Mouse (Mus musculus) adrenal gland, adult 2 months (tissue): ENCODE measurements around the gene Zfp94. TPM values are rescaled to one million over a fixed set of nuclear protein-coding genes. Genes with fewer than 3 reads are reported as not detected.
"Not testable (repeated sequence)": the region's sequence is repeated elsewhere in the genome, so short reads cannot be mapped to it uniquely, and the experiment has no call there.

Experiments used
- DNase-seq: peaks from one replicate; pipeline ENCODE4 v3.0.0; 2021
- microRNA-seq, 2 experiments: library from miRNA; unstranded; fragments of <30 nt; microRNA quantifications; one replicate each; pipeline ENCODE4 v1.2.0; 2021
- polyA plus RNA-seq: library from polyadenylated mRNA; depleted of rRNA; stranded (reverse); fragments of >200 nt; gene quantifications from 2 replicates; pipeline ENCODE4 v1.2.3, GENCODE M21; 2012; rRNA removed
- total RNA-seq, 2 experiments: library from RNA; stranded (reverse); gene quantifications; 2 replicates each; pipeline ENCODE4 v1.2.3; 2021

Zfp94 gene
- total and polyA plus RNA-seq, 3 experiments = 3.1 to 5.5 (median 4.6) TPM

DNA sequence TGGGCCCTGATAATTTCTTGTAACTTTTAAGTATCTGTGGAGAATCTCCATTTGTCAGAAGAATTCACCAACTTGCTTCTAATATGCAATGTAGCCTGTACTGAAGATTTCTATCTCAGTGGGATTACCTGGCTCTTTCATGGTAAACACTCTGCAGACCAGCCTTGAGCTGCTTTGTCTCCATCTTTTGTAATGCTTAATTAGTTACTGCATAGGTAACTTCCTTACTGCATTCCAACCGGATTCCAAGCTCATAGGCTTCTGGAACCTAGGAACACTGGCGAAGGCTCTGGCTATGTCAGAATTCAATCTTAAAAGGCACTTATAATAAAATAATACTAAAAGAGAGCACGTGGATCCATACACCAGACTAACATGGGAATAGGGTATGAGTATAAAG lies 37.7 kb downstream of the Zfp94 start:
- DNase-seq = not testable (repeated sequence)

DNA sequence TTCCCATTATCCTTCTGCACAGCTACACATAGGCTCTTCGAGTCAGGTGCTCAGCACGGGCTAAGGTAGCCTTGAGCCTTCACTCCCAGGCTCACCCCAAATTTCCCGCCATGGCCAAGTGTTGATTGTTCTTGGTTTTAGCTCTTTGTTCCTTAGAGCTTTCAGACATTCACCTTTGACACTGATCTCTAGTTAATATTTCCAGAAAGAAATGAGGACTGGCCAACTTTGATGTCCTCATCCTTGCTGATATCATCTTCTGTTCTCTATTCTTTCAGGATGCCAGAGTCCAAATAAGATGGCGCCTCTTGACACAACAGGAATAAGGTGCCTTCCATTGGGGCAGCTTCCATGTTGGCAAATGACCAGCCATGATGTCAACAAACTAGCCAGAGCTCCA lies 42.0 kb downstream of the Zfp94 start:
- no peak for DNase-seq

DNA sequence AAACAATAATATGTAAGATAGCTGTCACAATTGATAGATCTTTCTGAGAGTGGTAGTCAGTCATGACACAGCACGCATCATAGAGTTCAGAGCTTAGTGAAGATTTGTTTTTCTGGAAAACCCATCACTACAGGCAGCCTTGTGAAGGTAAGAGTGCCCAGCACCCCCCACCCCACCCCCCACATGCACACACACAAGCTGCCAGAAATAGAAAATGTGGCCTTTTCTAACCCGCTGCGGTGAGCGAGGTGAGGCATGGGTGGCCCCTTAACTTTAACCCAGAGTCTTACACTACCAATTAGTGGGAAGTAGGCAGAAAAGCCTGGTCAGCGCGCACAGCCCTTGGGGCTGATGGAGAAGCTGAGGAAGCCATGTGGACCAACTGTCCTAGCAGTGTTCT lies 45.3 kb downstream of the Zfp94 start:
- no peak for DNase-seq

DNA sequence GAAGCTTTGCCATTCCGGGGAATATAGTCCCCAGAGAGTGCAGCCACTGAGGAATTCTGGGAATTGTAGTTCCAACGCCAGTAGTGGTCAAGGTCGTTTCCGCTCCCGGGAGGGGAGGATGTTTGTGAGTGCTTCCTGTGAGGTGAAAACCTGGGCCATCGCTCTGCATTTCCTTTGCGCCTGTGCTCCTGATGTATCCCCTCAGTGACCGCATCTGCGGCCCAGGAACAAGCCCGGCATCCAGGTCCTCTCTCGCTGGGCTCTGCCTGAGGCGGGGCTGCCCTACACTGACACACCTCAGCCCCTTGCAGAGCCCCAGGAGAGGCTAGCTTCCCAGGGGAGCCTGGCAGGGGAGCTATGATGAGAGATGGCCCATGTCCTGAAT lies 46.2 kb downstream of the Zfp94 start, which contains the start of gene Zfp93:
Gene Zfp93, plus strand, starts transcription at position 133 of the 385 bp plus-strand sequence.
- peak; percentile 88 for DNase-seq

DNA sequence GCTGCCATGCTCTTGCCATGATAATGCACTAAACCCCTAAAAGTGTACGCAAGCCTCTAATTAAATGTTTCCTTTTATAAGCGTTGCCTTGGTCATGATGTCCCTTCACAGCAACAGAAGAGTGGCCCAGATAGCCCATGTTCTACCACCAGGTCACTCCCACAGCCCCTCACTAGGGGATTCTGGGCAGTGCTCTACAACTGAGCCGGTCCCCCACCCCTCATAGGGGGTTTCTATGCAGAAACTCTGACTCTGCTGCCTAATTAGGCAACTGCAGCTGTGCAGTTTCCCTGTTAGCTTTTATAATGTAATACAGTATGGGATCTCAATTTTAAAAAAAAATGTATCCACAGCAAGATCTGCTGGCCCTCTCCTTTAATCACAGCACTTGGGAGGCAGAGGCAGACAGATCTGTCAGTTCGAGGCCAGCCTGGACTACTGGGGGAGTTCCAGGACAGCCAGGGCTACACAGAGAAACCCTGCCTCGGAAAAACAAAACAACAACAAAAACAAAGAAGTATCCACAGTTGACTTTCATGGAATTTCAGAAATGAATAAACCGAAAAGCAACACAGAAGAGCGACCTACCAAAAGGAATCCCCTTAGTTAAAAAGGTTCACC lies 46.7 kb downstream of the Zfp94 start:
- no peak for DNase-seq

DNA sequence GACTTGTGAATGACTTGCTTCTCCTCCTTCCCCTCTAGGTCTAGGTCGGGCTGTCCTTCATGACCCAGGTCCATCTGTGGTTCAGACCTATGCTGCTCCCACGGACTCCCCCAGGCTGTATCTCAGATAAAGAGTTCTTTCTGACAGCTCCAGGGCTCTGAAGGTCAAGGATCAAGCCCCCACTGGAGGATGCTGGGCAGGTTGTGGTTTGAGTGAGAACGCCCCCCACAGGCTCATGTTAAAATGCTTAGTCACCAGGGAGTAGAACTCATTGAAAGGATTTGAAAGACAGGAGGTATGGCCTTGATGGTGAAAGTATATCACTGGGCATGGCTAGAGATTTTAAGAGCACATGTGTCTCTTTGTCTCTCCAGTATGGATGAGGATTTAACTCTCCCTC lies 47.2 kb downstream of the Zfp94 start:
- DNase-seq = no peak

DNA sequence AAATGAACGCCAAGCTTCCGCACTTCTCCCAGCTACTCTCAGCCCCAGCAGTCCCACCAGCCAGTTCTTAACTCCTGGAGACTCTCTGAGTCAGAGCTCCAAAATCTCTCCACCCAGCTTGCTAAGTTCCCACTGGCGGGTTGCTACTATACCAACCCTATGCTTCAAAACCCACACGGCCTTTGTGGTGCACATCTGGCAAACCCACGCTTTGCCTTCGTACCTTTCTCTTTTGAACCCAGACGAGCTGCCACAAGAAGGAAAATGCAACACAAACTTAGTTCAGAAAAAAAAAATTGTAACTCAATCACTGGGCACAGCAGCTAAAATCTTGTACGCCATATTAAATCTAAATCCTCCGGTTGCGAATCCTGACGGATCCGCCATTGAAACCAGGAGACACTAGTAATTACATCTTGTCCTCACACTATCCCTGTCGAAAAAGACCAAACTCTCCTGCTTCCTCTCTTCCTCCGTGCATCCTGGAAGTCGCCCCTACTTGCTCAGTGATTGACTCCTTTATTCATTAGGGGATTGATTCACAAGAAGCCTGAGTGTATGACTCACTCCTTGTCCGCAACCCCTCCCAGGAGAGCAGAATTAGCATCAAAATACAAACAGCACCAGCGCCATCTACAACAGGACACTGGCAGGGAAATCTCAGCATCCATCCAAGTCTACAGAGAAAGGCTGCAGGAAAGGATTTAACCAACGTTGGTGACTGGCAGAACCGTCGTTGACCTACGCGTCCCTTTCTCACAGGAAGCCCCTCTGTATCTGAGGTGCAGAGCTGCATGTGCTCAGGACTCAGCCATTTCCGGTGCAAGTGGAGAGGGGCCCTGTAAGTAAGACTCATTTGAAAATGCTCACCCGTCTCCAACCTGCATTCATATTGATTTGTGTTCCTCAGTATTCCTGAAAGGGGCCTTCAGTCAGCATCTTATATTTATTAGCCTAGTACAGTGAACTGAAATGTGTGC lies 48.0 kb downstream of the Zfp94 start:
- no peak for DNase-seq

DNA sequence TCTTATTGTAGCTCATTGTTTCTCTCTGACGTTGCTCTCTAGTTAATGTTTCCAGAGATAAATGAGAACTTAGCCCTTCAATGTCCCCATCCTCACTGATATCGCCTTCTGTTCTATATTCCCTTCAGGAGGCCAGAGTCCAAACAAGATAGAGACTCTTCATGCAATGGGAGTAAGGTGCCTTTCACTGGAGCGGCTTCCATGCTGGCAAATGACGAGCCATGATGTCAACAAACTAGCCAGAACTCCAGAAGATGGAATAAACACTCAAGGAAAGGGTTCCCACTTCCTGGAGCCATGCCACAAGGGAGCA lies 56.5 kb downstream of the Zfp94 start:
- DNase-seq = no peak

DNA sequence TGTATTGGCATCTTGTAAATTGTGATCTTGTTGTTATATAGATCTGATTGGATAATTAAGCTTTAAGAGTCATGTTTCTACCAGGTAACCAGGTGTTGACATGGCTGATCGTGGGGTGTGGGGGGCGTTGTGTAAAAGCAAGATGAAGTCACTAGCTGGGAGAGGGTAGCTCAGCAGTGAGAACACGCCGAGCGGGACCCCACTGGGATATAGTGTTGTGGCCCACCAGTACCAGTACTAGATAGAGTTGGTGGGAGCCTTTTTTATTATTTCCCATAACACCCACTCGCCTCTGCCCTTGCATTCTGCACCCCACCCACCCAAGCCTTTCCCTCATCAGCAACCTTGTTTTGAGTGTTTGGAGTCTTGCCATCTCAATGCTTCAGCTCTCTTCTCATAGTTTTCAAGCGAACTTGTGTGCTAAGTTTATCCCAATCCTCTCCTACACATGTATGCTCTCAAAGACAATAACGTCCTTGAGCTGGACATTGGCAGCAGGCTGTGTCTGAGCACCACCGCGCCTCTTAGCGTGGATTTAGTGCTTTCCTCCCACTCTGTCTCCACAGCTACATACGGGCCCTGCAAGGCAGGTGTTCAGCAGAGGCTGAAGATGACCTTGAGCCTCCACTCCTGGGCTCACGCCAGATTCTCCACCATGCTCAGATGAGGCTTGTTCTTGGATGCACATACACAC lies 57.0 kb downstream of the Zfp94 start:
- DNase-seq = no peak

DNA sequence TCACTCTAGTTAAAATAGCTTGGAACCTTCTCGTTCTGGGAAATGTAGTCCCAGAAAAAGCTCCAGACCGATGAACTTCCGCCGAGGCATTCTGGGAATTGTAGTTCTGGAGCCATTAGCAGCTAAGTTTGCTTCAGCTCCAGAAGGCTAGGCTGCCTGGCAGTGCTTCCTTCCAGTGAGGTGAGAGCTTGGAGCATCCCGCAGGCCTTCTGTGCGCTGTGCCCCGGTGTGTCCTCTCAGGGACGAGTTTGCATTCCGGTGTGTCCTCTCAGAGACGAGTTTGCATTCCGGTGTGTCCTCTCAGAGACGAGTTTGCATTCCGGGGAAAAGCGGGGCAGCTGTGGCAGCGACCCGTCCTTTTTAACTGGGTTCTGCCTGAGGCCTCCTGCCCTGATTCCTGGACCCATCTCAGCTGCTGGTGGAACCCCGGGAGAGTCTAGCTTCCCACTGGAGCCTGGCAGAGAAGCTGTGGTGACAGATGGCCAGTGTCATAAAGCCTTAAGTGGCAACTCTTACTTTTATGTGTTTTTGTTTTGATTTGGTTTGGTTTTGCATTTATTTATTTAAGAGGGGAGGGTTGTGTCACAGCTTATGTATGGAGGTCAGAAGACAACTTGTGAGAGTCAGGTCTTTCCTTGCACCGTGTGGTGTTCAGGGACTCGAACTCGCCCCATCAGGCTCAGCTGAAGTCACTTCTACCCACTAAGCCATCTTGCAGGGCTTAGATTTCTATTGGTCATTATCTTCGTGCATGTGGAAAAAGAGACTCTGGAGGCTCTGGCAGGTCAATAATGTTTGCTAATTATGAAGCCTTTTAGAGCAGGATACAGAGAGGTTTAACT lies 61.6 kb downstream of the Zfp94 start, which contains the start of gene Zfp108:
Gene Zfp108, plus strand, starts transcription at position 162 of the 842 bp plus-strand sequence.
- peak; percentile 88 for DNase-seq

DNA sequence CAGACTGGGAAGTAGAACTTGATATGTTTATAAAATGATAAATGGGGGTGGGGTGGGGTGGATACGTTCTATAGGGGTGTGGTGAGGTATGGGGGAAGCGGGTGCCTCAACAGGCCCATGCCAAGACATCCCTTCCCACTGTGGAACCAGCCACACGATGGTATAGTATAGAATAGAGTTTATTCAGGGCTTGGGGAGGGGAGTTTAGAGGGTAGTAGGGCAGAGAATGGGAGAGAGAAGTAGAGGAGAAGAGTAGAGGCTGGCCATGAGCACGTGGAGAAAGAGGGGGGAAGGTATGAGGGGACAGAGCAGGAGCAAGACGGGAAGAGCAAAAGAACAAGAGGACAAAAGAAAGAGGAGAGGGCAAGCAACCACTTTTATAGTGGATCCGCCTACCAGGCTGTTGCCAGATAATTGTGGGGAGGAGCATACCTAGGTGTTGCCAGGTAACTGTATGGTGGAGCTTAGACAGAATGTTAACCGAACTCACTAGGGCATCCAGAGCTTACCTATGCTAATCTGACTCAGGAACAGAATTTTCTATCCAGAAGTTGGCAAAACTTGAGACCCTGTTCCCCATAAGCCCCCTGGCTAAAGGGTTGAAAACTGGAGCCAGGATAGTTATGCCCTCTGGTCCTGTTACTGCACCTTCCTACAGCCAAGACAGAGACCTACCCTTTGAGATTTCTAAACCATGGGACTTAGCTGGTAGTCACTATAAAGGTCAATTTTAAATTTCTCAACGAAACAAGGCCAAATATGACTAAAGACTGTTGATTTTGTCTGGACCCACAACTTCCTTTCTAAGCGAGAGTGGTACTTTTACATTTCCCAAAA lies 62.5 kb downstream of the Zfp94 start:
- no peak for DNase-seq

Small RNA genes lying within 50 kb of the gene (microRNA-seq; reads per million reads assigned to microRNA genes)
- 0 reads per million in 2 experiments for gene Gm27592

Other genes starting within 250 kb of the Zfp94 start
- 10 to 100 TPM; 21.7 to 26.3 TPM for gene Zfp180, start 234.7 kb downstream of the Zfp94 start, total RNA-seq
- gene Zfp180, start 234.7 kb downstream of the Zfp94 start, polyA plus RNA-seq = 11.3 and 17.9 TPM in 2 replicates
- gene Zfp112, start 204.4 kb downstream of the Zfp94 start, total RNA-seq = 1 to 10 TPM; 3.1 to 4.1 TPM
- gene Zfp112, start 204.4 kb downstream of the Zfp94 start, polyA plus RNA-seq = 1.8 and 2.2 TPM in 2 replicates
- gene Zfp235, start 182.5 kb downstream of the Zfp94 start, total RNA-seq = 1 to 10 TPM; 9.4 to 9.7 TPM
- 2.6 and 4.2 TPM in 2 replicates for gene Zfp235, start 182.5 kb downstream of the Zfp94 start, polyA plus RNA-seq
- under 1 TPM; 0.37 to 0.38 TPM for gene Zfp114, start 141.6 kb downstream of the Zfp94 start, total RNA-seq
- gene Zfp114, start 141.6 kb downstream of the Zfp94 start, polyA plus RNA-seq = 0.04 and 0.08 TPM in 2 replicates
- 1 to 10 TPM; 6.6 to 9.4 TPM for gene Zfp111, start 105.2 kb downstream of the Zfp94 start, total RNA-seq
- 0.58 and 0.70 TPM in 2 replicates for gene Zfp111, start 105.2 kb downstream of the Zfp94 start, polyA plus RNA-seq
- 1 to 10 TPM; 4.1 to 4.3 TPM for gene Zfp109, start 79.1 kb downstream of the Zfp94 start, total RNA-seq
- 0.54 and 0.65 TPM in 2 replicates for gene Zfp109, start 79.1 kb downstream of the Zfp94 start, polyA plus RNA-seq
- gene Zfp108, start 61.9 kb downstream of the Zfp94 start, total RNA-seq = 1 to 10 TPM; 2.2 to 3.7 TPM
- 0.35 and 0.44 TPM in 2 replicates for gene Zfp108, start 61.9 kb downstream of the Zfp94 start, polyA plus RNA-seq
- 1 to 10 TPM; 4.1 to 4.3 TPM for gene Zfp93, start 46.2 kb downstream of the Zfp94 start, total RNA-seq
- 1.1 and 1.3 TPM in 2 replicates for gene Zfp93, start 46.2 kb downstream of the Zfp94 start, polyA plus RNA-seq
- 1 to 10 TPM; 7.0 to 9.6 TPM for gene Zfp61, start 15.4 kb downstream of the Zfp94 start, total RNA-seq
- gene Zfp61, start 15.4 kb downstream of the Zfp94 start, polyA plus RNA-seq = 2.0 and 2.6 TPM in 2 replicates
- gene Tescl, start 17.3 kb upstream of the Zfp94 start, total RNA-seq = 1 to 10 TPM in 1 of 2 experiments, under 1 TPM in 1; 0.58 to 1.2 TPM
- gene Tescl, start 17.3 kb upstream of the Zfp94 start, polyA plus RNA-seq = 1.2 and 1.8 TPM in 2 replicates
- gene Lypd5, start 32.5 kb upstream of the Zfp94 start, total RNA-seq = not detected
- gene Lypd5, start 32.5 kb upstream of the Zfp94 start, polyA plus RNA-seq = not detected in 2 replicates
- under 1 TPM; 0.37 to 0.97 TPM for gene Kcnn4, start 53.6 kb upstream of the Zfp94 start, total RNA-seq
- gene Kcnn4, start 53.6 kb upstream of the Zfp94 start, polyA plus RNA-seq = 2.1 and 3.0 TPM in 2 replicates
- gene Smg9, start 83.0 kb upstream of the Zfp94 start, total RNA-seq = 10 to 100 TPM; 19.7 to 20.2 TPM
- gene Smg9, start 83.0 kb upstream of the Zfp94 start, polyA plus RNA-seq = 45.8 and 46.0 TPM in 2 replicates
- gene Irgc1, start 135.6 kb upstream of the Zfp94 start, total RNA-seq = not detected
- gene Irgc1, start 135.6 kb upstream of the Zfp94 start, polyA plus RNA-seq = 0.19 TPM in 1 of 2 replicates, not detected in the other
- 10 to 100 TPM in 1 of 2 experiments, 1 to 10 TPM in 1; 9.5 to 10.8 TPM for gene Plaur, start 145.8 kb upstream of the Zfp94 start, total RNA-seq
- 15.5 and 18.0 TPM in 2 replicates for gene Plaur, start 145.8 kb upstream of the Zfp94 start, polyA plus RNA-seq
- gene Cadm4, start 165.4 kb upstream of the Zfp94 start, total RNA-seq = 1 to 10 TPM; 1.7 to 4.7 TPM
- 6.6 and 7.5 TPM in 2 replicates for gene Cadm4, start 165.4 kb upstream of the Zfp94 start, polyA plus RNA-seq
- gene Zfp428, start 190.3 kb upstream of the Zfp94 start, total RNA-seq = 1 to 10 TPM; 4.2 to 7.2 TPM
- gene Zfp428, start 190.3 kb upstream of the Zfp94 start, polyA plus RNA-seq = 32.1 and 38.3 TPM in 2 replicates
- not detected for gene AC161166.1, start 195.8 kb upstream of the Zfp94 start, total RNA-seq
- not detected in 2 replicates for gene AC161166.1, start 195.8 kb upstream of the Zfp94 start, polyA plus RNA-seq
- 10 to 100 TPM; 21.2 to 23.7 TPM for gene Irgq, start 214.0 kb upstream of the Zfp94 start, total RNA-seq
- 20.8 and 23.5 TPM in 2 replicates for gene Irgq, start 214.0 kb upstream of the Zfp94 start, polyA plus RNA-seq
- gene Pinlyp, start 229.5 kb upstream of the Zfp94 start, total RNA-seq = not detected
- gene Pinlyp, start 229.5 kb upstream of the Zfp94 start, polyA plus RNA-seq = not detected in 2 replicates
- gene Xrcc1, start 229.6 kb upstream of the Zfp94 start, total RNA-seq = 10 to 100 TPM; 34.7 to 36.8 TPM
- gene Xrcc1, start 229.6 kb upstream of the Zfp94 start, polyA plus RNA-seq = 61.2 TPM in 2 replicates